Comparison of ENCODE assay signal across 35 mouse cellular contexts in genomic region chr1:162930631-162931030, GRCm38 (mm10). TPM values are rescaled to one million over a fixed set of nuclear protein-coding genes. Genes with fewer than 3 reads are reported as not detected.
DNase-seq lines count a peak whose midpoint lies in the region; ATAC-seq and TF ChIP-seq lines count a peak whose summit lies in the region.
"Had no signal": no experiment of that assay in that cellular context is flagged by ENCODE, and none has a peak within 500 bp of the region (broad histone marks: within the 10 kb centered on the region; RNA-seq: fewer than 3 reads in every experiment).

No protein-coding gene starts in this region.

- H3K36me3 ChIP-seq in heart, adult 2 months (ENCODE audit: control insufficient read depth, insufficient read depth, low read length), result peaks cover 5% of the 10 kb centered on the region
- H3K36me3 ChIP-seq in heart, embryonic 10.5 days, result no peaks in the 10 kb centered on the region
- H3K36me3 ChIP-seq in lung, postnatal 0 days (ENCODE audit: insufficient read depth, low read length), result no peaks in the 10 kb centered on the region
- H3K36me3 ChIP-seq: embryonic facial prominence, embryonic 12.5 days; embryonic facial prominence, embryonic 15.5 days; G1E had no signal

- H3K79me2 ChIP-seq in heart, adult 2 months (replicated peaks; ENCODE audit: control insufficient read depth, insufficient read depth, low read length), result no peaks in the 10 kb centered on the region

- DNase-seq in gastrocnemius, postnatal 25 days, result peak; percentile 19
- no peak for DNase-seq in gastrocnemius, postnatal 10 days
- DNase-seq in heart, adult 2 months, result no peak
- DNase-seq in heart, embryonic 10.5 days (ENCODE audit: low spot score), result no peak
- no peak for DNase-seq in lung, postnatal 0 days (ENCODE audit: low spot score)
- no peak for DNase-seq in lung, postnatal 14 days
- DNase-seq: adrenal gland, postnatal 10 days; adrenal gland, postnatal 36 days; B cell, adult 2 months; cerebellum, adult 11 months; cerebellum, adult 2 months; cerebellum, adult 9-11 months; cerebellum, postnatal 25 days; forebrain, postnatal 0 days; heart, postnatal 4 days; kidney, adult 18-20 months; kidney, adult 9 months had no signal

- no peak for TF ChIP-seq POLR2A in heart, adult 2 months (IDR thresholded peaks at IDR 0.05; ENCODE audit: insufficient read depth, low read depth, low read length)

- TF ChIP-seq CTCF in heart, adult 2 months (IDR thresholded peaks at IDR 0.05), result no peak
- TF ChIP-seq CTCF in lung, postnatal 0 days (IDR thresholded peaks at IDR 0.05), result no peak

- no peak overlapping the region for H3K4me3 ChIP-seq in heart, adult 2 months
- no peak overlapping the region for H3K4me3 ChIP-seq in heart, embryonic 10.5 days
- no peak overlapping the region for H3K4me3 ChIP-seq in lung, postnatal 0 days (ENCODE audit: low read depth, low read length)
- H3K4me3 ChIP-seq: embryonic facial prominence, embryonic 12.5 days; embryonic facial prominence, embryonic 15.5 days had no signal

- no peaks in the 10 kb centered on the region for H3K27me3 ChIP-seq in heart, adult 2 months (ENCODE audit: control insufficient read depth, insufficient read depth, low read length)
- no peaks in the 10 kb centered on the region for H3K27me3 ChIP-seq in heart, embryonic 10.5 days (ENCODE audit: insufficient read depth, poor library complexity, severe bottlenecking)
- H3K27me3 ChIP-seq in lung, postnatal 0 days (replicated peaks; ENCODE audit: insufficient read depth, low read length), result no peaks in the 10 kb centered on the region
- H3K27me3 ChIP-seq: CH12.LX; embryonic facial prominence, embryonic 12.5 days; embryonic facial prominence, embryonic 15.5 days had no signal

- no peaks in the 10 kb centered on the region for H3K9me3 ChIP-seq in heart, embryonic 10.5 days
- H3K9me3 ChIP-seq in lung, postnatal 0 days (ENCODE audit: low read length), result no peaks in the 10 kb centered on the region
- H3K9me3 ChIP-seq: embryonic facial prominence, embryonic 12.5 days; embryonic facial prominence, embryonic 15.5 days; G1E had no signal

- no peak for TF ChIP-seq EP300 in heart, adult 2 months (IDR thresholded peaks at IDR 0.05; ENCODE audit: insufficient read depth, low read depth, low read length)
- no peak for TF ChIP-seq EP300 in lung, postnatal 0 days (IDR thresholded peaks at IDR 0.05)

- peaks cover 4% of the 10 kb centered on the region for H3K4me1 ChIP-seq in heart, adult 2 months (ENCODE audit: control insufficient read depth, insufficient read depth, low read length)
- no peaks in the 10 kb centered on the region for H3K4me1 ChIP-seq in heart, embryonic 10.5 days
- no peaks in the 10 kb centered on the region for H3K4me1 ChIP-seq in lung, postnatal 0 days (ENCODE audit: insufficient read depth, low read depth, low read length)
- H3K4me1 ChIP-seq: embryonic facial prominence, embryonic 15.5 days had no signal

- no peak overlapping the region for H3K4me2 ChIP-seq in lung, postnatal 0 days (replicated peaks; ENCODE audit: low read depth, low read length)
- H3K4me2 ChIP-seq: embryonic facial prominence, embryonic 12.5 days; embryonic facial prominence, embryonic 15.5 days; hindbrain, embryonic 14.5 days had no signal

- 44% methylated on average over 2 of the region's 2 CpGs for WGBS in heart, adult 2 months
- 61% methylated on average over 2 of the region's 2 CpGs for WGBS in heart, embryonic 10.5 days
- 46% methylated on average over 2 of the region's 2 CpGs for WGBS in lung, postnatal 0 days

- intact Hi-C loops in heart, adult 2 months (cut with DNase I), result loop anchor here (1.0 kb wide), 1 partner anchor 23 kb away; no protein-coding TSS in a partner anchor

- no peak overlapping the region for H3K9ac ChIP-seq in heart, adult 2 months (ENCODE audit: low read depth, low read length)
- H3K9ac ChIP-seq in lung, postnatal 0 days (replicated peaks; ENCODE audit: low read depth), result no peak overlapping the region
- H3K9ac ChIP-seq: embryonic facial prominence, embryonic 12.5 days; embryonic facial prominence, embryonic 15.5 days; forebrain, postnatal 0 days; hindbrain, embryonic 14.5 days had no signal

- no peak for ATAC-seq in lung, postnatal 0 days
- ATAC-seq: forebrain, embryonic 14.5 days; forebrain, postnatal 0 days; hindbrain, postnatal 0 days; inflammation-experienced regulatory T-cells, adult 6 months; intestine, embryonic 16.5 days; Patski had no signal

- H3K27ac ChIP-seq in heart, adult 2 months, result peak overlapping the region; percentile 6; the same call in 1 of the 2 replicates
- H3K27ac ChIP-seq in heart, embryonic 10.5 days, result no peak overlapping the region
- peak overlapping the region; percentile 20; the same call in 1 of the 2 replicates for H3K27ac ChIP-seq in lung, postnatal 0 days (ENCODE audit: low read length)
- H3K27ac ChIP-seq: embryonic facial prominence, embryonic 12.5 days; embryonic facial prominence, embryonic 15.5 days; hindbrain, embryonic 14.5 days; hindbrain, postnatal 0 days had no signal

RNA-seq across cellular contexts. Expression of gene Fmo6, which starts 6.7 kb away (rescaled TPM):
- not detected for total RNA-seq in gastrocnemius, postnatal 25 days (2021)
- total RNA-seq in gastrocnemius, postnatal 10 days (2021), result under 1 TPM in 1 of 2 experiments, not detected in 1; 0.31 TPM
- not detected for total RNA-seq in heart, adult 2 months (2021)
- 0.53 TPM in 1 of 2 replicates, not detected in the other for polyA plus RNA-seq in heart, adult 2 months (2012; rRNA removed)
- not detected in 2 replicates for polyA plus RNA-seq in heart, embryonic 10.5 days (2016; fragmentation: Nextera tagmentation; extraction: Ambion mirVana)
- 0.08 and 0.16 TPM in 2 replicates for polyA plus RNA-seq in lung, postnatal 0 days (2015; fragmentation: Nextera tagmentation; extraction: Ambion mirVana)
- total RNA-seq: adrenal gland, adult 18-20 months; adrenal gland, postnatal 10 days; adrenal gland, postnatal 36 days; CH12.LX; common myeloid progenitor, adult 5-6 weeks; forebrain, postnatal 0 days; gastrocnemius, adult 8-10 months; heart, postnatal 4 days; hindbrain, postnatal 0 days had no signal
- polyA plus RNA-seq: cerebellum, adult 2 months; forebrain, embryonic 11.5 days; forebrain, embryonic 14.5 days; forebrain, postnatal 0 days; G1E; heart, embryonic 14.5 days; heart, postnatal 0 days; hindbrain, embryonic 11.5 days; hindbrain, embryonic 14.5 days; hindbrain, postnatal 0 days; inflammation-experienced regulatory T-cells, adult 6 months; intestine, embryonic 16.5 days; Patski had no signal

RNA-seq across cellular contexts. Expression of gene Fmo2, which starts 32.1 kb away (rescaled TPM):
- total RNA-seq in gastrocnemius, postnatal 25 days (2021), result 10 to 100 TPM in 1 of 2 experiments, 1 to 10 TPM in 1; 9.1 to 14.6 TPM
- 1 to 10 TPM; 2.4 to 5.1 TPM for total RNA-seq in gastrocnemius, postnatal 10 days (2021)
- 10 to 100 TPM; 35.5 to 52.9 TPM for total RNA-seq in heart, adult 2 months (2021)
- polyA plus RNA-seq in heart, adult 2 months (2012; rRNA removed), result 17.9 and 24.3 TPM in 2 replicates
- 0.10 TPM in 1 of 2 replicates, not detected in the other for polyA plus RNA-seq in heart, embryonic 10.5 days (2016; fragmentation: Nextera tagmentation; extraction: Ambion mirVana)
- polyA plus RNA-seq in lung, postnatal 0 days (2015; fragmentation: Nextera tagmentation; extraction: Ambion mirVana), result 266 and 286 TPM in 2 replicates
- total RNA-seq: CH12.LX; common myeloid progenitor, adult 5-6 weeks had no signal
- polyA plus RNA-seq: inflammation-experienced regulatory T-cells, adult 6 months had no signal

RNA-seq across cellular contexts. Expression of gene Fmo3, which starts 53.7 kb away (rescaled TPM):
- not detected for total RNA-seq in gastrocnemius, postnatal 25 days (2021)
- not detected for total RNA-seq in gastrocnemius, postnatal 10 days (2021)
- total RNA-seq in heart, adult 2 months (2021), result under 1 TPM in 1 of 2 experiments, not detected in 1; 0.16 TPM
- polyA plus RNA-seq in heart, adult 2 months (2012; rRNA removed), result 0.32 and 2.9 TPM in 2 replicates
- polyA plus RNA-seq in heart, embryonic 10.5 days (2016; fragmentation: Nextera tagmentation; extraction: Ambion mirVana), result not detected in 2 replicates
- 0.60 and 1.2 TPM in 2 replicates for polyA plus RNA-seq in lung, postnatal 0 days (2015; fragmentation: Nextera tagmentation; extraction: Ambion mirVana)
- total RNA-seq: adrenal gland, adult 18-20 months; CH12.LX; common myeloid progenitor, adult 5-6 weeks; forebrain, postnatal 0 days; G1E; gastrocnemius, adult 8-10 months; heart, postnatal 4 days; hindbrain, postnatal 0 days had no signal
- polyA plus RNA-seq: cerebellum, adult 2 months; embryonic facial prominence, embryonic 12.5 days; embryonic facial prominence, embryonic 15.5 days; forebrain, embryonic 11.5 days; forebrain, embryonic 14.5 days; forebrain, postnatal 0 days; frontal cortex, adult 2 months; G1E; heart, embryonic 14.5 days; heart, postnatal 0 days; hindbrain, embryonic 11.5 days; hindbrain, embryonic 14.5 days; hindbrain, postnatal 0 days; inflammation-experienced regulatory T-cells, adult 6 months; intestine, embryonic 16.5 days; Patski had no signal
